Mouse (Mus musculus): ENCODE data around the gene Prc1. TPM values are rescaled to one million over a fixed set of nuclear protein-coding genes. Genes with fewer than 3 reads are reported as not detected.

The Prc1 gene
- polyA plus RNA-seq, 2 experiments = 76.5 to 131 TPM

- Histone ChIP-seq H3K4me3 (ENCODE audit: insufficient read depth in 1 of 2, low read depth in 2 of 2, low read length in 2 of 2) (no peak overlapping the region), H3K27me3 (ENCODE audit: control insufficient read depth, insufficient read depth, low read length) (no peaks in the 10 kb centered on the region), H3K36me3 (replicated peaks; ENCODE audit: control insufficient read depth, insufficient read depth, low read depth) (no peaks in the 10 kb centered on the region), H3K4me1 (replicated peaks; ENCODE audit: control insufficient read depth in 2 of 2, insufficient read depth in 2 of 2, low read length in 1 of 2) (peaks cover 4 to 5% of the 10 kb centered on the region in 2 experiments; a peak in 3 of 4 replicates), H3K9me3 (ENCODE audit: control insufficient read depth, low read length) (no peaks in the 10 kb centered on the region), H3K27ac (no peak overlapping the region), H3K9ac (replicated peaks) (no peak overlapping the region), H3K4me2 (ENCODE audit: low read depth) (no peak overlapping the region)
- no peak for DNase-seq (ENCODE audit: low read depth in 3 of 3, low spot score in 3 of 3)
- no peak for TF ChIP-seq EP300 (IDR thresholded peaks at IDR 0.05; ENCODE audit: low read depth)
- 81% methylated on average over 8 of the region's 8 CpGs for WGBS (ENCODE audit: insufficient replicate concordance)
- ATAC-seq (ENCODE audit: insufficient read depth) = no peak
These were observed 58.7 kb downstream of the Prc1 start for GRCm38 (mm10) chr7:80352920-80353319.

GRCm38 (mm10) chr7:80356351-80356750, 62.1 kb downstream of the Prc1 start:
- Histone ChIP-seq H3K36me3 (replicated peaks; ENCODE audit: control insufficient read depth, insufficient read depth, low read depth) (no peaks in the 10 kb centered on the region), H3K4me3 (ENCODE audit: insufficient read depth in 1 of 2, low read depth in 2 of 2, low read length in 2 of 2) (no peak overlapping the region)
- WGBS (ENCODE audit: insufficient replicate concordance) = 82% methylated on average over 13 of the region's 13 CpGs

GRCm38 (mm10) chr7:80357156-80357555, 62.9 kb downstream of the Prc1 start:
- ATAC-seq (ENCODE audit: insufficient read depth) (no peak), DNase-seq (ENCODE audit: low read depth in 3 of 3, low spot score in 3 of 3) (no peak)
- H3K9me3 ChIP-seq (ENCODE audit: control insufficient read depth, low read length) = no peaks in the 10 kb centered on the region
- no peaks in the 10 kb centered on the region for H3K4me1 ChIP-seq (replicated peaks; ENCODE audit: control insufficient read depth in 2 of 2, insufficient read depth in 2 of 2, low read length in 1 of 2)
- no peak overlapping the region for H3K4me2 ChIP-seq (ENCODE audit: low read depth)
- no peak overlapping the region for H3K9ac ChIP-seq (replicated peaks)
- H3K27ac ChIP-seq = no peak overlapping the region
- H3K27me3 ChIP-seq (ENCODE audit: control insufficient read depth, insufficient read depth, low read length) = no peaks in the 10 kb centered on the region
- no peaks in the 10 kb centered on the region for H3K36me3 ChIP-seq (replicated peaks; ENCODE audit: control insufficient read depth, insufficient read depth, low read depth)
- no peak overlapping the region for H3K4me3 ChIP-seq (ENCODE audit: insufficient read depth in 1 of 2, low read depth in 2 of 2, low read length in 2 of 2)
- TF ChIP-seq EP300 (IDR thresholded peaks at IDR 0.05; ENCODE audit: low read depth) = no peak
- no peak for TF ChIP-seq CTCF (IDR thresholded peaks at IDR 0.05; ENCODE audit: low read depth)
- 66% methylated on average over 8 of the region's 8 CpGs for WGBS (ENCODE audit: insufficient replicate concordance)

More at GRCm38 (mm10) chr7:80356351-80356750, 62.1 kb downstream of the Prc1 start:
- Histone ChIP-seq H3K9me3 (ENCODE audit: control insufficient read depth, low read length) (no peaks in the 10 kb centered on the region), H3K4me1 (replicated peaks; ENCODE audit: control insufficient read depth in 2 of 2, insufficient read depth in 2 of 2, low read length in 1 of 2) (no peaks in the 10 kb centered on the region), H3K4me2 (ENCODE audit: low read depth) (no peak overlapping the region), H3K9ac (replicated peaks) (no peak overlapping the region), H3K27me3 (ENCODE audit: control insufficient read depth, insufficient read depth, low read length) (no peaks in the 10 kb centered on the region), H3K27ac (no peak overlapping the region)
- TF ChIP-seq CTCF (IDR thresholded peaks at IDR 0.05; ENCODE audit: low read depth) = no peak
- TF ChIP-seq EP300 (IDR thresholded peaks at IDR 0.05; ENCODE audit: low read depth) = no peak
- no peak for DNase-seq (ENCODE audit: low read depth in 3 of 3, low spot score in 3 of 3)
- ATAC-seq (ENCODE audit: insufficient read depth) = no peak

GRCm38 (mm10) chr7:80358039-80358438, 63.8 kb downstream of the Prc1 start:
- Histone ChIP-seq H3K27ac (no peak overlapping the region), H3K9ac (replicated peaks) (no peak overlapping the region), H3K9me3 (ENCODE audit: control insufficient read depth, low read length) (no peaks in the 10 kb centered on the region), H3K4me2 (ENCODE audit: low read depth) (no peak overlapping the region), H3K4me1 (replicated peaks; ENCODE audit: control insufficient read depth in 2 of 2, insufficient read depth in 2 of 2, low read length in 1 of 2) (no peaks in the 10 kb centered on the region), H3K27me3 (ENCODE audit: control insufficient read depth, insufficient read depth, low read length) (no peaks in the 10 kb centered on the region), H3K4me3 (ENCODE audit: insufficient read depth in 1 of 2, low read depth in 2 of 2, low read length in 2 of 2) (no peak overlapping the region), H3K36me3 (replicated peaks; ENCODE audit: control insufficient read depth, insufficient read depth, low read depth) (no peaks in the 10 kb centered on the region)
- TF ChIP-seq EP300 (IDR thresholded peaks at IDR 0.05; ENCODE audit: low read depth) (no peak), CTCF (IDR thresholded peaks at IDR 0.05; ENCODE audit: low read depth) (no peak)
- ATAC-seq (ENCODE audit: insufficient read depth) = no peak
- no peak for DNase-seq (ENCODE audit: low read depth in 3 of 3, low spot score in 3 of 3)
- WGBS (ENCODE audit: insufficient replicate concordance) = 73% methylated on average over 4 of the region's 4 CpGs

GRCm38 (mm10) chr7:80360435-80360834, 66.2 kb downstream of the Prc1 start:
- no peak overlapping the region for H3K4me2 ChIP-seq (ENCODE audit: low read depth)
- H3K27ac ChIP-seq = no peak overlapping the region
- H3K4me1 ChIP-seq (replicated peaks; ENCODE audit: control insufficient read depth in 2 of 2, insufficient read depth in 2 of 2, low read length in 1 of 2) = no peaks in the 10 kb centered on the region
- no peaks in the 10 kb centered on the region for H3K36me3 ChIP-seq (replicated peaks; ENCODE audit: control insufficient read depth, insufficient read depth, low read depth)
- ATAC-seq (ENCODE audit: insufficient read depth) = no peak
- no peak overlapping the region for H3K9ac ChIP-seq (replicated peaks)
- H3K27me3 ChIP-seq (ENCODE audit: control insufficient read depth, insufficient read depth, low read length) = no peaks in the 10 kb centered on the region
- no peak for DNase-seq (ENCODE audit: low read depth in 3 of 3, low spot score in 3 of 3)
- H3K9me3 ChIP-seq (ENCODE audit: control insufficient read depth, low read length) = no peaks in the 10 kb centered on the region
- no peak overlapping the region for H3K4me3 ChIP-seq (ENCODE audit: insufficient read depth in 1 of 2, low read depth in 2 of 2, low read length in 2 of 2)
- 40% methylated on average over 3 of the region's 3 CpGs for WGBS (ENCODE audit: insufficient replicate concordance)
- TF ChIP-seq CTCF (IDR thresholded peaks at IDR 0.05; ENCODE audit: low read depth) (no peak), EP300 (IDR thresholded peaks at IDR 0.05; ENCODE audit: low read depth) (no peak)

All from liver, embryonic 14.5 days (tissue).